Mouse (Mus musculus): ENCODE measurements around the gene Cldn20. TPM values are rescaled to one million over a fixed set of nuclear protein-coding genes. Genes with fewer than 3 reads are reported as not detected.

Cldn20 gene
- total and polyA plus RNA-seq, 2 experiments from 2014 or later, result 0.37 to 0.46 TPM

GRCm38 (mm10) chr17:3491065-3491464 is 41.3 kb upstream of the Cldn20 start:
- H3K27me3 ChIP-seq (ENCODE audit: insufficient read depth, low read length), result no peaks in the 10 kb centered on the region
- no peak overlapping the region for H3K27ac ChIP-seq
- no peak overlapping the region for H3K9ac ChIP-seq (replicated peaks; ENCODE audit: low read length)
- WGBS, result 74% methylated on average over 5 of the region's 5 CpGs
- DNase-seq (ENCODE audit: low spot score), result no peak
- no peaks in the 10 kb centered on the region for H3K9me3 ChIP-seq (ENCODE audit: low read length)
- ATAC-seq, result no peak
- H3K4me3 ChIP-seq (ENCODE audit: low read length), result no peak overlapping the region
- no peaks in the 10 kb centered on the region for H3K4me1 ChIP-seq (ENCODE audit: insufficient read depth, low read length)
- no peaks in the 10 kb centered on the region for H3K36me3 ChIP-seq (ENCODE audit: insufficient read depth, low read length)
- H3K4me2 ChIP-seq (ENCODE audit: low read depth, low read length), result no peak overlapping the region
- no peak for TF ChIP-seq CTCF (IDR thresholded peaks at IDR 0.05; ENCODE audit: low read depth)

GRCm38 (mm10) chr17:3491667-3492066 is 40.7 kb upstream of the Cldn20 start:
- H3K4me2 ChIP-seq (ENCODE audit: low read depth, low read length), result no peak overlapping the region
- 67% methylated on average over 6 of the region's 6 CpGs for WGBS
- no peak overlapping the region for H3K27ac ChIP-seq
- no peak for DNase-seq (ENCODE audit: low spot score)
- no peaks in the 10 kb centered on the region for H3K4me1 ChIP-seq (ENCODE audit: insufficient read depth, low read length)
- H3K9me3 ChIP-seq (ENCODE audit: low read length), result no peaks in the 10 kb centered on the region
- H3K27me3 ChIP-seq (ENCODE audit: insufficient read depth, low read length), result no peaks in the 10 kb centered on the region
- H3K36me3 ChIP-seq (ENCODE audit: insufficient read depth, low read length), result no peaks in the 10 kb centered on the region
- no peak overlapping the region for H3K4me3 ChIP-seq (ENCODE audit: low read length)
- ATAC-seq, result no peak
- no peak overlapping the region for H3K9ac ChIP-seq (replicated peaks; ENCODE audit: low read length)
- no peak for TF ChIP-seq CTCF (IDR thresholded peaks at IDR 0.05; ENCODE audit: low read depth)

GRCm38 (mm10) chr17:3495576-3495975 is 36.8 kb upstream of the Cldn20 start:
- no peaks in the 10 kb centered on the region for H3K36me3 ChIP-seq (ENCODE audit: insufficient read depth, low read length)
- H3K9me3 ChIP-seq (ENCODE audit: low read length), result no peaks in the 10 kb centered on the region
- ATAC-seq, result no peak
- no peak for DNase-seq (ENCODE audit: low spot score)
- TF ChIP-seq CTCF (IDR thresholded peaks at IDR 0.05; ENCODE audit: low read depth), result no peak
- H3K4me1 ChIP-seq (ENCODE audit: insufficient read depth, low read length), result no peaks in the 10 kb centered on the region
- H3K4me3 ChIP-seq (ENCODE audit: low read length), result no peak overlapping the region
- H3K9ac ChIP-seq (replicated peaks; ENCODE audit: low read length), result no peak overlapping the region
- H3K27me3 ChIP-seq (ENCODE audit: insufficient read depth, low read length), result no peaks in the 10 kb centered on the region
- H3K4me2 ChIP-seq (ENCODE audit: low read depth, low read length), result no peak overlapping the region
- 72% methylated on average over 2 of the region's 2 CpGs for WGBS
- H3K27ac ChIP-seq, result no peak overlapping the region

GRCm38 (mm10) chr17:3496080-3496479 is 36.3 kb upstream of the Cldn20 start:
- no peak for ATAC-seq
- no peak for TF ChIP-seq CTCF (IDR thresholded peaks at IDR 0.05; ENCODE audit: low read depth)
- H3K27me3 ChIP-seq (ENCODE audit: insufficient read depth, low read length), result no peaks in the 10 kb centered on the region

GRCm38 (mm10) chr17:3498086-3498485 is 34.3 kb upstream of the Cldn20 start:
- WGBS, result 28% methylated on average over 3 of the region's 3 CpGs
- Histone ChIP-seq H3K4me2 (ENCODE audit: low read depth, low read length) (no peak overlapping the region), H3K9me3 (ENCODE audit: low read length) (no peaks in the 10 kb centered on the region), H3K27ac (no peak overlapping the region), H3K36me3 (ENCODE audit: insufficient read depth, low read length) (no peaks in the 10 kb centered on the region), H3K9ac (replicated peaks; ENCODE audit: low read length) (no peak overlapping the region), H3K4me1 (ENCODE audit: insufficient read depth, low read length) (no peaks in the 10 kb centered on the region), H3K27me3 (ENCODE audit: insufficient read depth, low read length) (no peaks in the 10 kb centered on the region), H3K4me3 (ENCODE audit: low read length) (no peak overlapping the region)
- DNase-seq (ENCODE audit: low spot score) (peak; percentile 63), ATAC-seq (no peak)
- TF ChIP-seq CTCF (IDR thresholded peaks at IDR 0.05; ENCODE audit: low read depth), result peak; percentile 71

More at GRCm38 (mm10) chr17:3496080-3496479, 36.3 kb upstream of the Cldn20 start:
- Histone ChIP-seq H3K4me2 (ENCODE audit: low read depth, low read length) (no peak overlapping the region), H3K9me3 (ENCODE audit: low read length) (no peaks in the 10 kb centered on the region), H3K4me3 (ENCODE audit: low read length) (no peak overlapping the region), H3K4me1 (ENCODE audit: insufficient read depth, low read length) (no peaks in the 10 kb centered on the region), H3K36me3 (ENCODE audit: insufficient read depth, low read length) (no peaks in the 10 kb centered on the region), H3K9ac (replicated peaks; ENCODE audit: low read length) (no peak overlapping the region), H3K27ac (no peak overlapping the region)
- no peak for DNase-seq (ENCODE audit: low spot score)
- WGBS, result 81% methylated on average over 3 of the region's 3 CpGs

GRCm38 (mm10) chr17:3498580-3498979 is 33.8 kb upstream of the Cldn20 start:
- Histone ChIP-seq H3K4me3 (ENCODE audit: low read length) (no peak overlapping the region), H3K27ac (no peak overlapping the region), H3K4me2 (ENCODE audit: low read depth, low read length) (no peak overlapping the region), H3K9me3 (ENCODE audit: low read length) (no peaks in the 10 kb centered on the region), H3K9ac (replicated peaks; ENCODE audit: low read length) (no peak overlapping the region), H3K27me3 (ENCODE audit: insufficient read depth, low read length) (no peaks in the 10 kb centered on the region), H3K36me3 (ENCODE audit: insufficient read depth, low read length) (no peaks in the 10 kb centered on the region), H3K4me1 (ENCODE audit: insufficient read depth, low read length) (no peaks in the 10 kb centered on the region)
- TF ChIP-seq CTCF (IDR thresholded peaks at IDR 0.05; ENCODE audit: low read depth), result no peak
- DNase-seq (ENCODE audit: low spot score) (no peak), ATAC-seq (no peak)
- WGBS, result 91% methylated on average over 3 of the region's 3 CpGs

- Histone ChIP-seq H3K4me3 (ENCODE audit: low read length) (no peak overlapping the region), H3K4me1 (ENCODE audit: insufficient read depth, low read length) (no peaks in the 10 kb centered on the region), H3K4me2 (ENCODE audit: low read depth, low read length) (no peak overlapping the region), H3K9ac (replicated peaks; ENCODE audit: low read length) (no peak overlapping the region), H3K27me3 (ENCODE audit: insufficient read depth, low read length) (no peaks in the 10 kb centered on the region), H3K27ac (no peak overlapping the region), H3K9me3 (ENCODE audit: low read length) (no peaks in the 10 kb centered on the region), H3K36me3 (ENCODE audit: insufficient read depth, low read length) (no peaks in the 10 kb centered on the region)
- TF ChIP-seq CTCF (IDR thresholded peaks at IDR 0.05; ENCODE audit: low read depth), result no peak
- DNase-seq (ENCODE audit: low spot score) (no peak), ATAC-seq (no peak)
- 94% methylated on average over 8 of the region's 8 CpGs for WGBS
Observed at GRCm38 (mm10) chr17:3499468-3499867, 32.9 kb upstream of the Cldn20 start.

All from hindbrain, postnatal 0 days (tissue).